Mouse (Mus musculus) right cerebral cortex, adult 2 months (tissue): ENCODE measurements around the gene Slc30a10.

ENCODE experiments used
- DNase-seq, 2 experiments: peaks; one replicate each; pipeline ENCODE4 v3.0.0; 2021 to 2022; ENCODE audit warnings: low spot score in 2 of 2

Slc30a10 gene

GRCm38 (mm10) chr1:185462889-185463288, 8.2 kb downstream of the Slc30a10 start:
- DNase-seq, result no peak

GRCm38 (mm10) chr1:185469551-185470021, 14.9 kb downstream of the Slc30a10 start:
- DNase-seq, result no peak

GRCm38 (mm10) chr1:185472025-185472720, 17.5 kb downstream of the Slc30a10 start:
- DNase-seq, result no peak

- no peak for DNase-seq
Observed at GRCm38 (mm10) chr1:185472730-185473129, 18.1 kb downstream of the Slc30a10 start.

GRCm38 (mm10) chr1:185473437-185473836, 18.8 kb downstream of the Slc30a10 start:
- DNase-seq, result no peak

GRCm38 (mm10) chr1:185479861-185480260, 25.2 kb downstream of the Slc30a10 start:
- no peak for DNase-seq

GRCm38 (mm10) chr1:185482001-185482761, 27.5 kb downstream of the Slc30a10 start:
- peak; percentile 51 to 55 for DNase-seq

- DNase-seq, result no peak
Observed at GRCm38 (mm10) chr1:185482762-185483161, 28.1 kb downstream of the Slc30a10 start.

- DNase-seq, result no peak
Observed at GRCm38 (mm10) chr1:185483356-185484057, 28.9 kb downstream of the Slc30a10 start.

GRCm38 (mm10) chr1:185484281-185484680, 29.6 kb downstream of the Slc30a10 start:
- DNase-seq, result peak; percentile 18 to 25

- no peak for DNase-seq
Observed at GRCm38 (mm10) chr1:185489893-185490292, 35.2 kb downstream of the Slc30a10 start.

- DNase-seq, result no peak
Observed at GRCm38 (mm10) chr1:185490603-185491002, 36.0 kb downstream of the Slc30a10 start.

GRCm38 (mm10) chr1:185493439-185494034, 38.9 kb downstream of the Slc30a10 start:
- peak in 1 of 2 experiments; percentile 14 for DNase-seq

GRCm38 (mm10) chr1:185496791-185497460, 42.3 kb downstream of the Slc30a10 start:
- no peak for DNase-seq

GRCm38 (mm10) chr1:185500602-185501001, 46.0 kb downstream of the Slc30a10 start:
- DNase-seq, result no peak

GRCm38 (mm10) chr1:185501801-185502340, 47.2 kb downstream of the Slc30a10 start:
- peak; percentile 74 to 75 for DNase-seq

- no peak for DNase-seq
Observed at GRCm38 (mm10) chr1:185502550-185502949, 47.9 kb downstream of the Slc30a10 start.

GRCm38 (mm10) chr1:185509042-185509441, 54.4 kb downstream of the Slc30a10 start:
- DNase-seq, result no peak

GRCm38 (mm10) chr1:185511306-185511705, 56.7 kb downstream of the Slc30a10 start:
- no peak for DNase-seq

GRCm38 (mm10) chr1:185515526-185515979, 60.9 kb downstream of the Slc30a10 start:
- DNase-seq, result no peak

- DNase-seq, result no peak
Observed at GRCm38 (mm10) chr1:185516041-185516440, 61.4 kb downstream of the Slc30a10 start.
